Mouse (Mus musculus): ENCODE results near the gene Wdr63. TPM values are rescaled to one million over a fixed set of nuclear protein-coding genes. Genes with fewer than 3 reads are reported as not detected.
"Not testable (repeated sequence)": the region's sequence is repeated elsewhere in the genome, so short reads cannot be mapped to it uniquely, and the experiment has no call there.

Gene Wdr63
- polyA plus RNA-seq, 1 experiment from 2014 or later, result 0.62 TPM

DNA sequence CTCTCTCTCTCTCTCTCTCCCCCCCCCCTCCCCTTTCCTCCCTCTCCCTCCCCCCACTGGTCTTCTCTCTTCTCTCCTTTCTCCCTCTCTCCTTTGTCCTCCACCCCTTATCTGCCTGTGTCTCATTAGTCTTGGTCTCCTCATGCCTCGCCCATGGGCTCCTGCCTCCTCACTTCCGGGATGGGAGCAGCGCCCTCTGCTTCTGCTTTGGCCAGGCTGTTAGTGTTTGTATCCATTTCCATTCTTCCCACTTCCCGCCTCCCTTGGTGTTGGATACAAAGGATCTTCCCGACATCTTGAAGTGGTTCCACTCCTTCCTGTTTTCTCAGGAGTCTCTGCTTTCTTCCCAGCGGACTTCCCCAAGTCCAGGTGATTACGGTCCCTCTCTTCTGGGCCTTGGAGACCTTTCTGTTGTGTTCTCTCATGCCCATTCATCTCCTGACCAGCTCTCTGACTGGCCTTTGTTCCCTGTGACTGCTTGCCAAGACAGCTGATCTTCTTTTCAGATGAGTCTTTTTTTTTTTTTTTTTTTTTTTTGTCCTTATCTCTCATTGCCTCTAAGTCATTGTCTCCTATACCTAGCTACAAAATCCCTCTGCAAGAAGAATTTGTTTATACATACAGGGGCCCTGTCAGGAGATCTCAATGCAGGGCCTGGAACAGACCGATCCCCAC, 96.2 kb downstream of the Wdr63 start:
- Histone ChIP-seq H3K36me3 (ENCODE audit: control insufficient read depth, insufficient read depth) (peaks cover 5% of the 10 kb centered on the region), H3K27ac (ENCODE audit: low read length) (no peak overlapping the region), H3K9ac (replicated peaks; ENCODE audit: low read depth, low read length) (no peak overlapping the region), H3K9me3 (ENCODE audit: control insufficient read depth, low read length) (no peaks in the 10 kb centered on the region), H3K27me3 (replicated peaks; ENCODE audit: control insufficient read depth, insufficient read depth, low read length) (no peaks in the 10 kb centered on the region), H3K4me1 (replicated peaks; ENCODE audit: control insufficient read depth, insufficient read depth, low read length) (no peaks in the 10 kb centered on the region), H3K4me3 (replicated peaks; ENCODE audit: low read length) (no peak overlapping the region), H3K4me2 (ENCODE audit: low read length) (no peak overlapping the region)
- ATAC-seq, result no peak
- WGBS, result 67% methylated on average over 8 of the region's 8 CpGs

GRCm38 (mm10) chr3:146010751-146011150, 97.2 kb downstream of the Wdr63 start:
- no peak overlapping the region for H3K4me2 ChIP-seq (ENCODE audit: low read length)
- 87% methylated on average over 4 of the region's 4 CpGs for WGBS
- peaks cover 3% of the 10 kb centered on the region; the same call in 1 of the 2 replicates for H3K36me3 ChIP-seq (ENCODE audit: control insufficient read depth, insufficient read depth)
- H3K27me3 ChIP-seq (replicated peaks; ENCODE audit: control insufficient read depth, insufficient read depth, low read length), result no peaks in the 10 kb centered on the region
- no peaks in the 10 kb centered on the region for H3K4me1 ChIP-seq (replicated peaks; ENCODE audit: control insufficient read depth, insufficient read depth, low read length)
- H3K9me3 ChIP-seq (ENCODE audit: control insufficient read depth, low read length), result no peaks in the 10 kb centered on the region
- no peak overlapping the region for H3K27ac ChIP-seq (ENCODE audit: low read length)
- no peak overlapping the region for H3K4me3 ChIP-seq (replicated peaks; ENCODE audit: low read length)
- ATAC-seq, result no peak
- H3K9ac ChIP-seq (replicated peaks; ENCODE audit: low read depth, low read length), result no peak overlapping the region

GRCm38 (mm10) chr3:146009859-146010645, 97.9 kb downstream of the Wdr63 start:
- Histone ChIP-seq H3K4me1 (replicated peaks; ENCODE audit: control insufficient read depth, insufficient read depth, low read length) (no peaks in the 10 kb centered on the region), H3K27me3 (replicated peaks; ENCODE audit: control insufficient read depth, insufficient read depth, low read length) (no peaks in the 10 kb centered on the region), H3K36me3 (ENCODE audit: control insufficient read depth, insufficient read depth) (peaks cover 3% of the 10 kb centered on the region; the same call in 1 of the 2 replicates), H3K4me3 (replicated peaks; ENCODE audit: low read length) (no peak overlapping the region), H3K4me2 (ENCODE audit: low read length) (no peak overlapping the region), H3K9ac (replicated peaks; ENCODE audit: low read depth, low read length) (no peak overlapping the region), H3K9me3 (ENCODE audit: control insufficient read depth, low read length) (no peaks in the 10 kb centered on the region), H3K27ac (ENCODE audit: low read length) (no peak overlapping the region)
- WGBS, result 75% methylated on average over 19 of the region's 20 CpGs
- ATAC-seq, result no peak

- Histone ChIP-seq H3K4me1 (replicated peaks; ENCODE audit: control insufficient read depth, insufficient read depth, low read length) (no peaks in the 10 kb centered on the region), H3K9me3 (ENCODE audit: control insufficient read depth, low read length) (no peaks in the 10 kb centered on the region), H3K9ac (replicated peaks; ENCODE audit: low read depth, low read length) (no peak overlapping the region), H3K27me3 (replicated peaks; ENCODE audit: control insufficient read depth, insufficient read depth, low read length) (no peaks in the 10 kb centered on the region), H3K27ac (ENCODE audit: low read length) (no peak overlapping the region), H3K4me3 (replicated peaks; ENCODE audit: low read length) (no peak overlapping the region), H3K4me2 (ENCODE audit: low read length) (no peak overlapping the region), H3K36me3 (ENCODE audit: control insufficient read depth, insufficient read depth) (peaks cover under 1% of the 10 kb centered on the region; the same call in 1 of the 2 replicates)
- no peak for ATAC-seq
- WGBS, result 87% methylated on average over 6 of the region's 6 CpGs
These were observed 100.1 kb downstream of the Wdr63 start for GRCm38 (mm10) chr3:146007872-146008271.

GRCm38 (mm10) chr3:146004347-146005051, 103.4 kb downstream of the Wdr63 start:
- no peak overlapping the region for H3K4me2 ChIP-seq (ENCODE audit: low read length)
- ATAC-seq, result no peak
- H3K9me3 ChIP-seq (ENCODE audit: control insufficient read depth, low read length), result no peaks in the 10 kb centered on the region
- H3K4me1 ChIP-seq (replicated peaks; ENCODE audit: control insufficient read depth, insufficient read depth, low read length), result no peaks in the 10 kb centered on the region
- 93% methylated on average over 14 of the region's 14 CpGs for WGBS
- no peak overlapping the region for H3K9ac ChIP-seq (replicated peaks; ENCODE audit: low read depth, low read length)
- peaks cover 8% of the 10 kb centered on the region for H3K36me3 ChIP-seq (ENCODE audit: control insufficient read depth, insufficient read depth)
- H3K27ac ChIP-seq (ENCODE audit: low read length), result no peak overlapping the region
- H3K4me3 ChIP-seq (replicated peaks; ENCODE audit: low read length), result no peak overlapping the region
- no peaks in the 10 kb centered on the region for H3K27me3 ChIP-seq (replicated peaks; ENCODE audit: control insufficient read depth, insufficient read depth, low read length)

DNA sequence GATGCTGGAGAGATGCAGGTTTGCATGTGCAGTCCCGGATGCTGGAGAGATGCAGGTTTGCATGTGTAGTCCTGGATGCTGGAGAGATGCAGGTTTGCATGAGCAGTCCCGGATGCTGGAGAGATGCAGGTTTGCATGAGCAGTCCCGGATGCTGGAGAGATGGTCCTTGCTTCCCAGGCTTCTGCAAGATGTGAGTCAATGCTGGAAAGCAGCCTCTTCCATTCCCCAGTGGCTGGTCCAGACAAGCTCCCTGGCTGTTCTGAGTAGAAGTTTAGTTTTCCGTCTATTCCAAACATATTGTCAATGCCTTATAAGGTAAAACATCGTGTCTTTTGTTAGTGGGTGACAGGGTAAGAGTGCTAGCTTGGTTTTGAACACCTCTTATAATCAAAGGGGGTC, 111.4 kb downstream of the Wdr63 start:
- 82% methylated on average over 4 of the region's 5 CpGs for WGBS

GRCm38 (mm10) chr3:145995489-145995888, 112.4 kb downstream of the Wdr63 start:
- 93% methylated on average over 5 of the region's 5 CpGs for WGBS

More for the DNA sequence above, 111.4 kb downstream of the Wdr63 start:
- H3K4me1 ChIP-seq (replicated peaks; ENCODE audit: control insufficient read depth, insufficient read depth, low read length); H3K4me3 ChIP-seq (replicated peaks; ENCODE audit: low read length); H3K9me3 ChIP-seq (ENCODE audit: control insufficient read depth, low read length); ATAC-seq; H3K27ac ChIP-seq (ENCODE audit: low read length); H3K27me3 ChIP-seq (replicated peaks; ENCODE audit: control insufficient read depth, insufficient read depth, low read length); H3K36me3 ChIP-seq (ENCODE audit: control insufficient read depth, insufficient read depth); H3K4me2 ChIP-seq (ENCODE audit: low read length); H3K9ac ChIP-seq (replicated peaks; ENCODE audit: low read depth, low read length): not testable (repeated sequence)

GRCm38 (mm10) chr3:145993481-145994201, 114.3 kb downstream of the Wdr63 start:
- ATAC-seq, result no peak
- Histone ChIP-seq H3K4me2 (ENCODE audit: low read length) (no peak overlapping the region), H3K9ac (replicated peaks; ENCODE audit: low read depth, low read length) (no peak overlapping the region), H3K36me3 (ENCODE audit: control insufficient read depth, insufficient read depth) (no peaks in the 10 kb centered on the region), H3K9me3 (ENCODE audit: control insufficient read depth, low read length) (no peaks in the 10 kb centered on the region), H3K27ac (ENCODE audit: low read length) (no peak overlapping the region), H3K4me3 (replicated peaks; ENCODE audit: low read length) (no peak overlapping the region), H3K4me1 (replicated peaks; ENCODE audit: control insufficient read depth, insufficient read depth, low read length) (peaks cover 14% of the 10 kb centered on the region), H3K27me3 (replicated peaks; ENCODE audit: control insufficient read depth, insufficient read depth, low read length) (no peaks in the 10 kb centered on the region)
- WGBS, result 79% methylated on average over 14 of the region's 14 CpGs

More at GRCm38 (mm10) chr3:145995489-145995888, 112.4 kb downstream of the Wdr63 start:
- Histone ChIP-seq H3K9me3 (ENCODE audit: control insufficient read depth, low read length) (no peaks in the 10 kb centered on the region), H3K27me3 (replicated peaks; ENCODE audit: control insufficient read depth, insufficient read depth, low read length) (no peaks in the 10 kb centered on the region), H3K36me3 (ENCODE audit: control insufficient read depth, insufficient read depth) (peaks cover 2% of the 10 kb centered on the region; the same call in 1 of the 2 replicates), H3K4me1 (replicated peaks; ENCODE audit: control insufficient read depth, insufficient read depth, low read length) (0 out of 2 replicates have a peak, but pooled peaks cover 2% of the 10 kb centered on the region), H3K4me3 (replicated peaks; ENCODE audit: low read length) (no peak overlapping the region), H3K9ac (replicated peaks; ENCODE audit: low read depth, low read length) (no peak overlapping the region), H3K4me2 (ENCODE audit: low read length) (no peak overlapping the region), H3K27ac (ENCODE audit: low read length) (no peak overlapping the region)
- ATAC-seq, result no peak

All from forebrain, embryonic 16.5 days (tissue).